Mouse (Mus musculus) spleen, adult 2 months (tissue): ENCODE data around the gene Mettl15.

Experiments used
- CTCF ChIP-seq: fragments of 200-500 bp; IDR thresholded peaks from 2 replicates; pipeline ENCODE4 v1.5.1; 2011; ENCODE audit warnings: mild to moderate bottlenecking, inconsistent platforms; ENCODE audit not compliant: insufficient read depth, insufficient read length, insufficient replicate concordance; ENCODE audit errors: extremely low read depth
- POLR2A ChIP-seq: fragments of 200-500 bp; IDR thresholded peaks from 2 replicates; pipeline ENCODE4 v1.6.1; 2011; ENCODE audit warnings: low read depth, low read length, inconsistent platforms

- TF ChIP-seq POLR2A: no peak
- TF ChIP-seq CTCF: no peak
Measured at GRCm38 (mm10) chr2:109273098-109273497, 7.5 kb downstream of the Mettl15 start.
